Mouse (Mus musculus): ENCODE data around the gene Tedc2.

Tedc2 gene

DNA sequence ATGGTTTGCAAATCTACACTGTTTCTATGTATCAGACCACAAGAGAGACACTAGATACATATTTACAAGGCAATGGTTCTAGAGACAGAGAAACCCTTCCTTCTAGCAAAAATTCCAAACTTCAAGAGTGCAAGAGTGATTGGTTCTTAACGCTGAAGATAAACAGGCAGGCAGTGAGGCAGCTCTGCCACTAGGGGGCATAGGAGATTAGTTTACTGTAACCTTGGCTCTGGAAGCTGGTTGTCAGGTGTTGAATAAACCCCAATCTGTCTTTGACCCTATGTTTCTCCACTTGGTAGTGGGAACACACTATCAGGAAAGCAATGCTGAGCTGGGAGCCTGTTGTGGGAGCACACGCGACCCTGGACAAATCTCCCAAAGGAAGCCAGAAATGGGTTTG, 47.2 kb downstream of the Tedc2 start:
- no peak for TF ChIP-seq GATA4 (IDR thresholded peaks at IDR 0.05; ENCODE audit: insufficient replicate concordance, low read length)

DNA sequence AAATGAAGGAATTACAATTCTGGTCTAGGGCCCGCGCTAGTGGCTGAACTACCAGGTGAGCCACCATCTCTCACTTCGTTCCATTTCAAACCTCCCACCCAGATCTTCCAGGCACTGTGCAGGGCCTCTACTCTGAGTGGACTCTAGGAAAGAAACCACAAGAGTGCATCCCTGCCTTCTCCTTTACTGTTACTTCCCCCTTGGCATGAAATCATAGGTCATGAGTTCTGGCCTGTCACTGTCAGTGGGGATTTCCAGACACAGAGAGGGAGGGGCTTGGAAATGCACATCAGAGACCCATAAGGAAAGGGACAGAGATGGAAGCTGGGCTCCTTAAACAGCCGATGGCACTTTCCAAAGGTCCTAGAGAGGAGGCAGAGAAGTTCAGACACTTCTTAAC, 48.9 kb downstream of the Tedc2 start:
- TF ChIP-seq GATA4 (IDR thresholded peaks at IDR 0.05; ENCODE audit: insufficient replicate concordance, low read length), result no peak

- peak; percentile 61; the same call in 1 of the 2 replicates for TF ChIP-seq GATA4 (IDR thresholded peaks at IDR 0.05; ENCODE audit: insufficient replicate concordance, low read length)
Observed at GRCm38 (mm10) chr17:24170729-24171128, 49.9 kb downstream of the Tedc2 start.

- TF ChIP-seq GATA4 (IDR thresholded peaks at IDR 0.05; ENCODE audit: insufficient replicate concordance, low read length), result no peak
Observed at GRCm38 (mm10) chr17:24170125-24170524, 50.5 kb downstream of the Tedc2 start.

DNA sequence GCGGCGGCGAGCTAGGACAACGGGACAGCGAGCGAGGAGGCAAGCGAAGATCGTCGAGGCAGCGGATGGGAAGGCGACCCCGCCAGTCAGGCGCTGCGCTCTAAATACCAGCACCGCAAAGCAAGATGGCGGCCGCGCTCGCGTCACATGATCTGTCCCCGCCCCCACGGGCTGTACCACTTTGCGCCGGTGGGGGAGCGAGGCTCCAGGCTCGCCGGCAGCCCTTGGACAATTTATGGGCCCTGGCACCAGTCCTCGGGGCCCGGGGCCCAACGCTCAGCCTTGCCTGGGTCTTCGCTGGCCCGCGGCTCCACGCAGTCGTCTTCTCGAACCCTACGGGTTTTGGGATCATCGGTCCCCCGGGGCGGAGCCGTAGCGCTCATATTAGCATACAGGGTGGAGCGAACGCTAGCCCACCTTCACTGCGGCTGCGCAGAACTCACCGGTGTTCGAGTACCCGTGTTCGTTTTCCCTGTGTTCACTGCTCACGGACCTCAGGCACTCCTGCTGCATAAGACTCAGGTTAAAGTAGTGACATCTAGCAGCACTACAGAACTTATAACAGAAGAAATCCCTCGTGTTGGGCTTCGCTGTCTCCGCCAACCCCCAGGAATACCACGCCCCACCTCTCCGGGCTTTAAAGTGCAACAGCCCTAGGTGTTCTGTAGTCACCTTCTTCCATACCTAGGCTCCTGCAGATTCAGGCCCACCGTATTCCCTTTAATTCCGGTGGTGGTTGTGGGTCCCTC, 51.2 kb downstream of the Tedc2 start, which contains the start of gene Atp6v0c:
Atp6v0c (minus strand) TSS at position 386 of the 749 bp plus-strand sequence.
- peak; percentile 21; the same call in 1 of the 2 replicates for TF ChIP-seq GATA4 (IDR thresholded peaks at IDR 0.05; ENCODE audit: insufficient replicate concordance, low read length)

GRCm38 (mm10) chr17:24168590-24169277, 51.9 kb downstream of the Tedc2 start:
- no peak for TF ChIP-seq GATA4 (IDR thresholded peaks at IDR 0.05; ENCODE audit: insufficient replicate concordance, low read length)

DNA sequence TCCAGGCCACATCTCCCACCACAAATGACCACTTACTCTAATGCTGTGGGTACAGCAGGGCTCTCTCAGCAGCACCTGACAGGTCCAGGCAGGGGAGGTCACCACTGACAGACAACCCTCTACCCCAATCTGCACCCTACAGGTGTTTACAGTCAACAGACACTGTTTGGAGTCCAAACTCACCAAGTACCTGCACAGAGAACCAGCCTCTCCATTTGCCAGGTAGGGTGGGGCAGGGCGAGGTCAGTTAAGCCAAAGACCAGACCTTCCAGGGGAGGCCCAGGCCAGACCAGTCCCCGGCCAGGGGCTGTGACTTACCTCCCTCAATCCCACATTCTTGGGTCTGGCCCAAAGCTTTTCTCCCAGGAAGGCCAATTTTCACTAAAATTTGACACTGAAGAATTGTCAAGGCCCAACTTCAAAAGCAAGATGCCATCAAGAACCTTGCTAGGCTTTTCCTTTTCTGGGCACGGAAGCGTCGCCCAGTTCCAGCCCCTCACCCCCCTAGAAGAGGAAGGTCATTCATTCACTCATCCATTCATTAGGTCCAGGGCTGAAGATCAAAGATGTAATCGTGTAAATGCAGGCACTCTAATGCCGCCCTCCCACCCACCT, 52.7 kb downstream of the Tedc2 start:
- TF ChIP-seq GATA4 (IDR thresholded peaks at IDR 0.05; ENCODE audit: insufficient replicate concordance, low read length), result no peak

DNA sequence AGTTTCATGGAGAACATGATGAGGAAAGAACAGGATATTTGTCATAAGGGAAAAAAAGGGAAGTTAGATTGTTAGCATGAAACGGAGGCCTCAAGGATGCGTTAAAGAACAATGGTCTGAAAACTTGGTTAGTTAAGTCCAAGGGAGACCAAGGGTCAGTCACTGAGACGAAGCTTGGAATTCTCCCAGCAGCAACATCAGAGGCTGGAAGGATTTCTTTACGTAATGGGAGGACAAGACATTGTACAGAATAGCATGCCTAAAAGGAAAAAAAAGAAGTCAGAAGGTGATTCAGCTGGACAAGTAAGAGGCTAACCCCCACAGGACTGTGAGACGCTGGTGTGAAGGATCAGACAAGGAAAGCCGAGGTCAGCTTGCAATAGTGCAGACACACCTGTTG, 53.5 kb downstream of the Tedc2 start:
- no peak for TF ChIP-seq GATA4 (IDR thresholded peaks at IDR 0.05; ENCODE audit: insufficient replicate concordance, low read length)

All from liver, adult (tissue).